Mouse (Mus musculus): ENCODE measurements at regions not wholly inside any gene's neighbourhood (a gene's known extent, or its start where the extent isn't known, plus 50 kb on each side); places are given as distances from the start of the nearest gene placed in this dataset.

GRCm38 (mm10) chr16:31601278-31601677, 62.0 kb upstream of the Dlg1 start:
- 77% methylated on average over 3 of the region's 3 CpGs for WGBS (ENCODE audit: insufficient replicate concordance)
- Histone ChIP-seq H3K27ac (ENCODE audit: low read length) (no peak overlapping the region), H3K9me3 (replicated peaks; ENCODE audit: control insufficient read depth, low read length) (no peaks in the 10 kb centered on the region), H3K4me1 (ENCODE audit: control insufficient read depth, low read depth, low read length) (peaks cover 51% of the 10 kb centered on the region), H3K4me2 (ENCODE audit: low read depth, low read length) (no peak overlapping the region), H3K9ac (ENCODE audit: low read depth, low read length) (no peak overlapping the region), H3K4me3 (ENCODE audit: low read depth, low read length) (no peak overlapping the region), H3K36me3 (ENCODE audit: control insufficient read depth, insufficient read depth) (no peaks in the 10 kb centered on the region), H3K27me3 (ENCODE audit: control insufficient read depth, insufficient read depth, low read depth, low read length) (no peaks in the 10 kb centered on the region)
- ATAC-seq (ENCODE audit: low read depth) = no peak

DNA sequence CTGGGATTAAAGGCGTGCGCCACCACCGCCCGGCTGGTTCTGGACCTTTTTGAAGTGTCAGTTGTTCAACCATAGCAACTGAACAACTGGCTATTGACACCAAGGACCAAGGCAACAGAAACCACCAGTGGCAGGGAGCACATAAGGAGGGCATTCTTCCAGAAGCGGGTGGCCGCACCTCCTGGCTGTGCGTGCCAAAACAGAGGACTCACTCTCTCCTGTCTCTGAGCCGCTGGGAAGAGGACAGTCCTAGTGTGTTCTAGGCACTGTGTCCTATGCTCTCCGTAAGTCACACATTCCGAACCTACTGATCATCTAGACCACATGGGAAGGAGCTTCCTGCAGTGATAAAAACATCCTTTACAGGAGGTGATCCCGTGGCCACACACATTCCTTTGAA, 60.1 kb upstream of the Dlg1 start:
- Histone ChIP-seq H3K27me3 (ENCODE audit: control insufficient read depth, insufficient read depth, low read depth, low read length) (no peaks in the 10 kb centered on the region), H3K4me3 (ENCODE audit: low read depth, low read length) (no peak overlapping the region), H3K4me1 (ENCODE audit: control insufficient read depth, low read depth, low read length) (peaks cover 54% of the 10 kb centered on the region), H3K4me2 (ENCODE audit: low read depth, low read length) (no peak overlapping the region), H3K36me3 (ENCODE audit: control insufficient read depth, insufficient read depth) (no peaks in the 10 kb centered on the region), H3K9me3 (replicated peaks; ENCODE audit: control insufficient read depth, low read length) (no peaks in the 10 kb centered on the region), H3K27ac (ENCODE audit: low read length) (no peak overlapping the region), H3K9ac (ENCODE audit: low read depth, low read length) (no peak overlapping the region)
- ATAC-seq (ENCODE audit: low read depth) = no peak
- 76% methylated on average over 11 of the region's 11 CpGs for WGBS (ENCODE audit: insufficient replicate concordance)

DNA sequence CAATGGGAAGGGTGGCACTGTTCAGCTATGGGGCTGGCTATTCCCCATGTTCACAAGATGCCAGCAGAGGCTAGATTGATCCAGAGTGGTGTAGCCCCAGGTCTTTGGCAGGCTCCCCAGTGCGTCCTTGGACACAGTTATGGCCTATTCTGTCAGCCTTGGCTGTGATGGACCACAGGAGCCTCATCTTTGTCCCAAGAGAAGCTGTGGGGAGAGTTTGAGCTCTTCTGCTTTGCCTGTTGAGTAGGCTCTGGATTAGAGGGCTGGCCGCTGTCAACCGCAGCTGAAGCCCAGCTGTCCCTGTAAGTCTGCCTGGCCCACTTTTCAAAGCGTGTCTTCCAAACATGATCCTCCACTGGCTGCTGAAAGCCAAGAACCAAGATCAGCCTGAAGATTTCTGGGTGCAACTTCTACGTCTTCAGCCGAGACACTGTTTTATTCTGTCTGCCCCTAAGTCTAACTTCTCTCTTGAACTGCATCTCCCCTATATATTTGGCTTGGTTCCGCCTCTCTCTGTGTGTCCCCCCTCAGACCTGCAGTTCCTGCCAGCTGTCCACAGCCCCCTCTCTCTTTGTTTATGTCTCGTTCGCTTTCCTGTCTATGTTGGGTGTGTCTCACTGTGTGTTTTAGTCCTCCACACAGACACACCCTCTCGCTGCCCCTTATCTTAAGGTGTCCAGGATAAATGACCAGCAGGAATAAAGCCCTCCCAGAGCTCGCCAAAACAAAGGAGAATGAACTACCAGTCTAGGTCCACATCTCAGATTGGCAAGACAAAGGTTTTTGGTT, 56.7 kb upstream of the Dlg1 start:
- WGBS (ENCODE audit: insufficient replicate concordance) = 50% methylated on average over 11 of the region's 11 CpGs
- Histone ChIP-seq H3K27me3 (ENCODE audit: control insufficient read depth, insufficient read depth, low read depth, low read length) (no peaks in the 10 kb centered on the region), H3K4me2 (ENCODE audit: low read depth, low read length) (peak overlapping the region; percentile 35), H3K36me3 (ENCODE audit: control insufficient read depth, insufficient read depth) (no peaks in the 10 kb centered on the region), H3K9me3 (replicated peaks; ENCODE audit: control insufficient read depth, low read length) (no peaks in the 10 kb centered on the region), H3K9ac (ENCODE audit: low read depth, low read length) (no peak overlapping the region; the same call in 1 of the 2 replicates), H3K4me3 (ENCODE audit: low read depth, low read length) (no peak overlapping the region), H3K27ac (ENCODE audit: low read length) (peak overlapping the region; percentile 46; the same call in 1 of the 2 replicates), H3K4me1 (ENCODE audit: control insufficient read depth, low read depth, low read length) (peaks cover 32% of the 10 kb centered on the region)
- peak; percentile 70 for ATAC-seq (ENCODE audit: low read depth)

DNA sequence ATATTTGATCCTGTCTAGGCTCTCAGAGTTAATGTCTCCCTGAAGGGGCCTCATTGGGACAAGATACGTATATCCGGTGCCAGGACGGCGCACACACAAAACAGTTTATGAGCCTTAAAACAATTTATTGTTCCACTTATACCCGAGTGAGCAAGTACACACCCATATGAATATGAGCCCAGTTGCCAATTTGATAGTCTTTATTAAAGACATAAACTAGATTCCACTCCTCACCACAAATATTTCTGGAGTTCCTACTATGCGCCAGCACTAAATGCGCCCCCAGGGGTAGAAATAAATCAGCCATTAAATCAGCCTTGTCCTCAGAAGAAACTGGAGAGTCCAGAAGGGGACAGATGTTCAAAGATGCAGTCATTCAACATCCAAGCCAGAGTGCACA, 54.3 kb upstream of the Dlg1 start:
- WGBS (ENCODE audit: insufficient replicate concordance) = 83% methylated on average over 7 of the region's 7 CpGs
- no peak overlapping the region for H3K27ac ChIP-seq (ENCODE audit: low read length)
- H3K9me3 ChIP-seq (replicated peaks; ENCODE audit: control insufficient read depth, low read length) = no peaks in the 10 kb centered on the region
- peaks cover 32% of the 10 kb centered on the region for H3K4me1 ChIP-seq (ENCODE audit: control insufficient read depth, low read depth, low read length)
- no peak overlapping the region for H3K9ac ChIP-seq (ENCODE audit: low read depth, low read length)
- no peak for ATAC-seq (ENCODE audit: low read depth)
- no peaks in the 10 kb centered on the region for H3K27me3 ChIP-seq (ENCODE audit: control insufficient read depth, insufficient read depth, low read depth, low read length)
- no peak overlapping the region for H3K4me3 ChIP-seq (ENCODE audit: low read depth, low read length)
- H3K36me3 ChIP-seq (ENCODE audit: control insufficient read depth, insufficient read depth) = no peaks in the 10 kb centered on the region
- no peak overlapping the region for H3K4me2 ChIP-seq (ENCODE audit: low read depth, low read length)

GRCm38 (mm10) chr16:31609394-31610172, 53.7 kb upstream of the Dlg1 start:
- no peak overlapping the region for H3K4me3 ChIP-seq (ENCODE audit: low read depth, low read length)

More at GRCm38 (mm10) chr16:31609394-31610172, 53.7 kb upstream of the Dlg1 start:
- Histone ChIP-seq H3K27me3 (ENCODE audit: control insufficient read depth, insufficient read depth, low read depth, low read length) (no peaks in the 10 kb centered on the region), H3K4me1 (ENCODE audit: control insufficient read depth, low read depth, low read length) (peaks cover 28% of the 10 kb centered on the region), H3K9me3 (replicated peaks; ENCODE audit: control insufficient read depth, low read length) (no peaks in the 10 kb centered on the region), H3K9ac (ENCODE audit: low read depth, low read length) (no peak overlapping the region), H3K36me3 (ENCODE audit: control insufficient read depth, insufficient read depth) (no peaks in the 10 kb centered on the region), H3K27ac (ENCODE audit: low read length) (peak overlapping the region; percentile 41; the same call in 1 of the 2 replicates), H3K4me2 (ENCODE audit: low read depth, low read length) (peak overlapping the region; percentile 15; the same call in 1 of the 2 replicates)
- ATAC-seq (ENCODE audit: low read depth) = peak; percentile 68
- WGBS (ENCODE audit: insufficient replicate concordance) = 42% methylated on average over 10 of the region's 10 CpGs

All from liver, embryonic 16.5 days (tissue).